Mouse (Mus musculus) natural killer cell, adult 2 months (primary cell): ENCODE results near the gene Stoml3.
A peak's percentile ranks its signal among the peaks of the same experiment; 100 is the strongest.

Experiments
- DNase-seq, 2 experiments: peaks; one replicate each; pipeline ENCODE4 v3.0.0; 2022; ENCODE audit warnings: low spot score in 2 of 2

Gene Stoml3

GRCm38 (mm10) chr3:53478419-53479046, 9.9 kb upstream of the Stoml3 start:
- no peak for DNase-seq

- DNase-seq, result no peak
Measured at GRCm38 (mm10) chr3:53483414-53484059, 4.9 kb upstream of the Stoml3 start.

- no peak for DNase-seq
Measured at GRCm38 (mm10) chr3:53486561-53486960, 1.9 kb upstream of the Stoml3 start.

- no peak for DNase-seq
Measured at GRCm38 (mm10) chr3:53486996-53487576, 1.4 kb upstream of the Stoml3 start.

GRCm38 (mm10) chr3:53498351-53498905, 10.0 kb downstream of the Stoml3 start:
- no peak for DNase-seq

- DNase-seq, result no peak
Measured at GRCm38 (mm10) chr3:53502428-53502827, 14.0 kb downstream of the Stoml3 start.

- no peak for DNase-seq
Measured at GRCm38 (mm10) chr3:53513096-53513495, 24.6 kb downstream of the Stoml3 start.

GRCm38 (mm10) chr3:53514221-53515065, 26.0 kb downstream of the Stoml3 start:
- no peak for DNase-seq

- no peak for DNase-seq
Measured at GRCm38 (mm10) chr3:53522794-53523193, 34.3 kb downstream of the Stoml3 start.

GRCm38 (mm10) chr3:53525737-53526136, 37.3 kb downstream of the Stoml3 start:
- peak; percentile 0 to 32 for DNase-seq

- no peak for DNase-seq
Measured at GRCm38 (mm10) chr3:53530305-53530704, 41.9 kb downstream of the Stoml3 start.

GRCm38 (mm10) chr3:53532091-53532490, 43.6 kb downstream of the Stoml3 start:
- DNase-seq, result no peak

- DNase-seq, result no peak
Measured at GRCm38 (mm10) chr3:53552691-53553090, 64.2 kb downstream of the Stoml3 start.

GRCm38 (mm10) chr3:53555031-53555952, 66.8 kb downstream of the Stoml3 start:
- DNase-seq, result no peak

- DNase-seq, result no peak
Measured at GRCm38 (mm10) chr3:53557388-53558214, 69.1 kb downstream of the Stoml3 start.
